8 mouse cellular contexts compared by ENCODE assay signal in the genomic region with DNA sequence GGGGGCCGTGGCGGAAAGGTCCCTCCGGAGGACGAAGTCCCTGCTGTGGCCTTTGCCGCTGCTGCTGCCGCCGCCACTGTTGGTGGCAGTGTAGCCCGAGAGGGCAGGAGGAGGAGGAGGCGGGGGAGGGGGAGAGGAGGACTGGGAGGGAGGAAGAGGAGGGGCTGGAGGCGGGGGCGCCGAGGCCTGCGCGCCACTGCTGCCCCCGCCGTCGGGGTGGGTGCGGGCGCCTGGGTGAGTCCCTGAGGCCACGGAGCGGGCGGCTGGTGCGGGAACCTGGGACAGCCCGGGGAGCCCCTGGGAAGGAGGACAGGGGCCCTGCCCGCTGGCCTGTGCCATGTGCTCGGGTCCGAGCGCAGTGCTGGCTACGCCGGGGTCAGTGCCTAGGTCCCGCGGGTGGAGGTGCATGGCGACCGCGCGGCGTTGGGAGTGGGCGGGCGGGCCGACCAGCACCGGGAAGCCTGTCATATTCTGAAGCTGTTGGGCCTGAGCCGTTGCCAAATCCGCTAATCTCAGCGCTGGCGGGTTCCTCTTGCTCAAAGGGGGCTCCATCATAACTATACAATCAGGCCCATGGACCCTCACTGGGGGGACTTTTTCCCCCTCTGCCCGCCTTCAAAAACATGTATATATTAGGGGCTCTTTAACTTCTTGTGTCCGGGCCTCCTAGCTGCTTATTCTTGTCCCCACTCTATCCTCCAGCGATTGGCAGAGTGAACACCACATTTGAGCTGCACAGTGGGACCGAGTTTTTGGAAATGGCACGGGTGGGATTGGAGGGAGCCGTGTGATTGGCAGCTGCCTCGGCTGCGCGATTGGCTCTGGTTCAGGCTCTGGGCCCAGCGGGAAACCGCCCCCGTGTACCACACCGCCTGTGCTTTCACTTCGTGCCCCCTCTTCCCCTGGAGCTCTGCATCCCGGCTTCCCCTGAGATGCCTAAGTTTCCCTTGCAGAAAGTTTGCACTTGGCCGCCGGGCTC. TPM values are rescaled to one million over a fixed set of nuclear protein-coding genes. Genes with fewer than 3 reads are reported as not detected.
DNase-seq lines count a peak whose midpoint lies in the region; ATAC-seq and TF ChIP-seq lines count a peak whose summit lies in the region.

A gene (minus strand): TSS at position 915 of the 979 bp plus-strand sequence.

- WGBS in forebrain, embryonic 10.5 days: under 1% methylated on average over 51 of the region's 62 CpGs
- WGBS in limb, embryonic 11.5 days: under 1% methylated on average over 52 of the region's 62 CpGs
- under 1% methylated on average over 51 of the region's 62 CpGs for WGBS in olfactory bulb, adult 2 months

- H3K4me3 ChIP-seq in megakaryocyte, embryonic 14.5 days (replicated peaks): peak within 1 kb of the TSS; percentile 89
- peak within 1 kb of the TSS; percentile 89 for H3K4me3 ChIP-seq in forebrain, embryonic 10.5 days
- peak within 1 kb of the TSS; percentile 63 for H3K4me3 ChIP-seq in limb, embryonic 11.5 days (ENCODE audit: low read depth, low read length)
- peak within 1 kb of the TSS; percentile 57 for H3K4me3 ChIP-seq in olfactory bulb, adult 2 months (ENCODE audit: insufficient read depth, low read depth, low read length)

- H3K36me3 ChIP-seq in megakaryocyte, embryonic 14.5 days (replicated peaks; ENCODE audit: low read length): no peaks in the 10 kb centered on the region
- peaks cover 12% of the 10 kb centered on the region for H3K36me3 ChIP-seq in forebrain, embryonic 10.5 days (replicated peaks)
- H3K36me3 ChIP-seq in limb, embryonic 11.5 days (ENCODE audit: control insufficient read depth, insufficient read depth, low read length): no peaks in the 10 kb centered on the region

- peak; percentile 17 to 57 for DNase-seq in adrenal gland, adult (ENCODE audit: inconsistent age in 2 of 2, low spot score in 1 of 2)
- DNase-seq in adrenal gland, postnatal 10 days: no peak
- DNase-seq in forebrain, embryonic 10.5 days (ENCODE audit: extremely low spot score, low spot score): peak; percentile 88
- peak; percentile 84 for DNase-seq in limb, embryonic 11.5 days (ENCODE audit: low spot score)
- DNase-seq in spleen, adult 18-20 months: no peak

- H3K4me2 ChIP-seq in limb, embryonic 11.5 days (ENCODE audit: low read depth, severe bottlenecking): peak within 1 kb of the TSS; percentile 83

- peaks cover 28% of the 10 kb centered on the region for H3K4me1 ChIP-seq in megakaryocyte, embryonic 14.5 days
- peaks cover 96% of the 10 kb centered on the region for H3K4me1 ChIP-seq in forebrain, embryonic 10.5 days
- H3K4me1 ChIP-seq in limb, embryonic 11.5 days (ENCODE audit: control insufficient read depth, insufficient read depth, low read length): peaks cover 27% of the 10 kb centered on the region
- peaks cover 16% of the 10 kb centered on the region for H3K4me1 ChIP-seq in olfactory bulb, adult 2 months (ENCODE audit: control insufficient read depth, insufficient read depth, low read length)

- H3K27ac ChIP-seq in forebrain, embryonic 10.5 days: peak within 1 kb of the TSS; percentile 99
- peak within 1 kb of the TSS; percentile 96 for H3K27ac ChIP-seq in limb, embryonic 11.5 days (replicated peaks; ENCODE audit: low read depth, low read length)
- no peak within 1 kb of the TSS for H3K27ac ChIP-seq in olfactory bulb, adult 2 months (ENCODE audit: insufficient read depth, low read depth, low read length)

- H3K9ac ChIP-seq in limb, embryonic 11.5 days (ENCODE audit: low read length): peak within 1 kb of the TSS; percentile 93

- ATAC-seq in megakaryocyte, adult 5-6 weeks (ENCODE audit: poor library complexity, severe bottlenecking): no peak
- ATAC-seq in limb, embryonic 11.5 days (ENCODE audit: insufficient number of reproducible peaks, low FRiP score, low TSS enrichment, low read depth): peak; percentile 69

- TF ChIP-seq POLR2A in olfactory bulb, adult 2 months (IDR thresholded peaks at IDR 0.05; ENCODE audit: insufficient read depth, low read depth, low read length): no peak

- peaks cover 89% of the 10 kb centered on the region for H3K27me3 ChIP-seq in megakaryocyte, embryonic 14.5 days (replicated peaks)
- peaks cover 95% of the 10 kb centered on the region for H3K27me3 ChIP-seq in forebrain, embryonic 10.5 days (ENCODE audit: poor library complexity, severe bottlenecking)
- H3K27me3 ChIP-seq in limb, embryonic 11.5 days (ENCODE audit: control insufficient read depth, insufficient read depth, low read length): peaks cover 18% of the 10 kb centered on the region

- H3K9me3 ChIP-seq in megakaryocyte, embryonic 14.5 days: peaks cover 11% of the 10 kb centered on the region
- H3K9me3 ChIP-seq in forebrain, embryonic 10.5 days: no peaks in the 10 kb centered on the region
- H3K9me3 ChIP-seq in limb, embryonic 11.5 days (ENCODE audit: control insufficient read depth, low read length): no peaks in the 10 kb centered on the region

- TF ChIP-seq CTCF in olfactory bulb, adult 2 months (IDR thresholded peaks at IDR 0.05; ENCODE audit: insufficient read depth, low read depth, low read length): no peak

RNA-seq across cellular contexts. Expression of the gene that starts here (rescaled TPM):
- total RNA-seq in adrenal gland, postnatal 10 days (2021): not detected
- polyA plus RNA-seq in megakaryocyte, embryonic 14.5 days (2012; ENCODE audit: insufficient read depth, low replicate concordance): not detected in 2 replicates
- total RNA-seq in megakaryocyte, adult 5-6 weeks (2015): not detected in 2 replicates
- total RNA-seq in megakaryocyte, adult 5-6 weeks (2017): not detected in 2 replicates
- 20.7 and 21.5 TPM in 2 replicates for polyA plus RNA-seq in forebrain, embryonic 10.5 days (2016; fragmentation: Nextera tagmentation; extraction: Ambion mirVana)
- 11.3 and 12.5 TPM in 2 replicates for polyA plus RNA-seq in limb, embryonic 11.5 days (2014; fragmentation: Nextera tagmentation; extraction: Ambion mirVana)
- not detected in 2 replicates for polyA plus RNA-seq in olfactory bulb, adult 2 months (2012; ENCODE audit: insufficient read depth, insufficient read length, low replicate concordance, missing spikeins)

Comparison
In these comparisons a context has a peak if more than half of its experiments do, and no peak if none do; other contexts are left out.
1. DNase-seq: peak in adrenal gland, adult (2 of 2), forebrain, embryonic 10.5 days (single experiment) and limb, embryonic 11.5 days (single experiment); none in adrenal gland, postnatal 10 days (single experiment) and spleen, adult 18-20 months (0 of 2).
2. Peak in every context shown above with its lines, with median percentiles within 50 percentile points of each other: H3K4me3 ChIP-seq.